Mouse (Mus musculus): ENCODE data around the gene Olfr23. TPM values are rescaled to one million over a fixed set of nuclear protein-coding genes. Genes with fewer than 3 reads are reported as not detected.
"Not testable (repeated sequence)": the region's sequence is repeated elsewhere in the genome, so short reads cannot be mapped to it uniquely, and the experiment has no call there.

Gene Olfr23
- not detected for total RNA-seq (2021)
- long read RNA-seq, experiment 1: 0 reads
- long read RNA-seq, experiment 2: 0 reads

DNA sequence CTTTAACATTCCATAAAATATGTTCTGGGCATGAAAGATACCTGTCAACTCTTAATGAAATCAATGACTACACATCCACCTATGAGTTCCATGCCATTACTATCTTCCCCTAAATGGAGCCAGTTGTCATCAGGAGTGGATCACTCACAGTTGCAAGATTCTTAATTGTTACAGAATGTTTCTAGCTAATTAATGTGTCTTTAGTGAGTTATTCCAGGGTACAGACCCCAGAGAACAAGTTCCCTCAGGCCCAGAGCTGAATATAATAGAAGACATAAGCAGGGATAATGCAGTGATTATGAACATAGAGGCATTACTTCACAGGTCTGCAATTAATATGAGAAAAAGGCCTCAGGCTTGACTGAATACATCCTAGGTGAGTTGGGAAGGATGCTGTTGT is at the start of gene Olfr23:
Gene Olfr23 (plus strand): TSS at position 301 of the 400 bp plus-strand sequence.
- no peak for DNase-seq (ENCODE audit: low spot score in 2 of 2)

DNA sequence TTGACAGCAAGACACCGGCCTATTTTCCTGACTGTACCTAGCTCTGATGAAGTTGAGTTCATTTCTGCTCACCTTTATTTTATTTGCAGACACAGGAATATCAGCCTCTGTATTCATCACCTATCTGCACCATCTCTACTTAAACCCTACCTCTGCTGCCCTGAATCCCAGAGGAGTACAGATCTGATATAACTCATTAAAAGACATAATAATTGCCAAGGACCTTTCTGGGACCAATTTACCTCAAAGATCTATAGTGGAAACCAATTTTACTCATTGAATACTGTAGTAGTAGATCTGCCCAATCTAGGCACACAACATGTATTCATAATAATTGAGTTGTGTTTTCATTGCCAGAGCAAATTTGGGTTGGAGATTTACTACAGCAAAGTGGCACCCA is 45.8 kb upstream of the Olfr23 start, which contains the start of gene Olfr394:
Gene Olfr394 (minus strand): TSS at position 101 of the 400 bp plus-strand sequence.
- no peak for DNase-seq (ENCODE audit: low spot score in 2 of 2)

DNA sequence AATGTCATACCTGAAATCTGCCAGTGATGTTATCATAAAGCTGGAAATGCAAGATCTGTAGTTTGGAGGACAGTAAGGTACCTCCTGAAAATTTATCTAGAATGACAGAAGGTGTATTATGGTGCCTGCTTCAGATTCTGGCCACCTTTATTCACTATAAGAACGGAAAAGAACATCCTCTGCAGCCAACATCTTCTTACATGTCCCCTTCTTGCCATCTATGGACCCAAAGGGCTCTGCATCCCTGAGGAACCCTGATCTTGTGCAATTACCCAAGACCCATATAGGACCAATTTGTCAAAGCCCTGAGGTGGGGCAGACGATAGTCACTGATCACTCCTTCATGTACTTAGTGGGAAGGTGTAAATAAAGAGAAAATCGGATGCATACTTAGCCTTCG is 27.3 kb upstream of the Olfr23 start, which contains the start of gene Olfr395:
Gene Olfr395 (minus strand): TSS at position 101 of the 400 bp plus-strand sequence.
- not testable (repeated sequence) for DNase-seq (ENCODE audit: low spot score in 2 of 2)

DNA sequence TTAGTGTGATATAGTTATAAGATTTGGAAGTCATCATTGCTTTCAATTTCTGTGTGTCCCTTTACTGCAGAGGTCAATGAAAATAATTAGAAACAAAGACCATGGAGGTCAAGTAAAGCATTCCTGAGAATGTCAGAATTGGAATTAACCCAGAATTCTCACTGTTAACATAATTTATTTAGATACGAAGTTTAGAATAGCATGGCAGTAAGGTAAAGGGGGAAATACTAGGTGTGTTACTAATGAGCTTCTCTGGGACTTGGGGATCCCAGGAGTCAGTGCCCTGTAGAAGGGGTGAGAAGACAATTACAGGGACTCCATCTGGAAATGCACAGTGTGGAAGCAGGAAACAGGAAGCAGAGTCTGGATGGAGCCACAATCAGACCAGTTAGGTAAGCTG is 24.0 kb downstream of the Olfr23 start, which contains the start of gene Olfr397:
Gene Olfr397 (plus strand): TSS at position 301 of the 400 bp plus-strand sequence.
- DNase-seq (ENCODE audit: low spot score in 2 of 2): no peak

DNA sequence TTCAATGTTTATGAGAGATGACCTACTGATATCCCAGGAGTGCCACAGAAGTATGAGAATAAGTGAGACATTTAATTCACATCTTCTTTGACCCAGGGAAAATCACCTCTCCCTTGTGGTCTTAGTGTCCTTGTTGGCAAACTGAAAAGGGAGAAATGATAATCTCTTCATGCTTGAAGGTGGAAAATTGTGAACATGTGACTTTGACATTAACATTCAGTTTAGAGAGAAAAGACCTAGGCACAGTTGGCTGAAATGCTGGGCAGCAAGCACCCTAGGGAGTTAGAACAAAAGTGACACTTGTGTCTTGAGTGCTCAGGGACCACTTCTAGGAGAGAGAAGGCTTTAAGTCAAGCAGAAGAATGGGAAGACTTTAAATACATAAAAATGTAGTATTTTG is 53.8 kb downstream of the Olfr23 start, which contains the start of gene Olfr398:
Gene Olfr398 (minus strand): TSS at position 101 of the 400 bp plus-strand sequence.
- DNase-seq (ENCODE audit: low spot score in 2 of 2): no peak

Other genes with a start within 250 kb of the Olfr23 start
- not detected for gene Zfp735, start 247.9 kb upstream of the Olfr23 start, total RNA-seq (2021)
- not detected for gene Olfr389, start 156.0 kb upstream of the Olfr23 start, total RNA-seq (2021)
- gene Olfr390, start 153.7 kb upstream of the Olfr23 start, total RNA-seq (2021): not detected
- gene Olfr391-ps, start 133.6 kb upstream of the Olfr23 start, total RNA-seq (2021): not detected
- not detected for gene Olfr392, start 119.6 kb upstream of the Olfr23 start, total RNA-seq (2021)
- gene Olfr393, start 85.2 kb upstream of the Olfr23 start, total RNA-seq (2021): not detected
- not detected for gene Olfr394, start 45.9 kb upstream of the Olfr23 start, total RNA-seq (2021)
- gene Olfr395, start 27.4 kb upstream of the Olfr23 start, total RNA-seq (2021): not detected
- not detected for gene Olfr397, start 24.1 kb downstream of the Olfr23 start, total RNA-seq (2021)
- gene Olfr398, start 53.7 kb downstream of the Olfr23 start, total RNA-seq (2021): not detected
- not detected for gene Olfr139, start 119.9 kb downstream of the Olfr23 start, total RNA-seq (2021)
- gene Olfr399, start 119.9 kb downstream of the Olfr23 start, total RNA-seq (2021): not detected
- not detected for gene Zfp616, start 133.3 kb downstream of the Olfr23 start, total RNA-seq (2021)
- gene Olfr401, start 177.0 kb downstream of the Olfr23 start, total RNA-seq (2021): not detected
- gene Olfr402, start 216.9 kb downstream of the Olfr23 start, total RNA-seq (2021): not detected
- gene Olfr403, start 249.6 kb downstream of the Olfr23 start, total RNA-seq (2021): not detected